Mouse (Mus musculus) liver, adult 2 months (tissue): ENCODE measurements around the gene Prrx2. TPM values are rescaled to one million over a fixed set of nuclear protein-coding genes. Genes with fewer than 3 reads are reported as not detected.

Source experiments
- DNase-seq: peaks from one replicate; pipeline ENCODE4 v3.0.0-alpha.2; 2011; ENCODE audit warnings: low read depth, low spot score; ENCODE audit errors: extremely low read depth
- H3K27ac ChIP-seq: fragments of 200-500 bp; replicated peaks from 2 replicates; pipeline ENCODE4 v1.5.1; 2012; ENCODE audit warnings: low read depth, mild to moderate bottlenecking, control low read depth, inconsistent platforms, low read length; ENCODE audit not compliant: insufficient read depth
- H3K27me3 ChIP-seq: fragments of 200-500 bp; 2 replicates; pipeline ENCODE4 v1.6.1; 2012; ENCODE audit warnings: mild to moderate bottlenecking, moderate library complexity, low read length, inconsistent platforms; ENCODE audit not compliant: control insufficient read depth, insufficient read depth
- H3K36me3 ChIP-seq: fragments of 200-500 bp; 2 replicates; pipeline ENCODE4 v1.6.1; 2012; ENCODE audit warnings: low read length, inconsistent platforms; ENCODE audit not compliant: control insufficient read depth, insufficient read depth
- H3K4me1 ChIP-seq: fragments of 200-500 bp; 2 replicates; pipeline ENCODE4 v1.6.1; 2011; ENCODE audit warnings: low read length; ENCODE audit not compliant: control insufficient read depth, insufficient read depth
- H3K4me3 ChIP-seq: fragments of 200-500 bp; 2 replicates; pipeline ENCODE4 v1.5.1; 2011; ENCODE audit warnings: low read depth, mild to moderate bottlenecking, control low read depth, low read length, moderate library complexity; ENCODE audit not compliant: insufficient read depth
- H3K79me2 ChIP-seq: fragments of 200-500 bp; 2 replicates; pipeline ENCODE4 v1.6.1; 2012; ENCODE audit warnings: inconsistent platforms, mild to moderate bottlenecking, low read length, moderate library complexity; ENCODE audit not compliant: control insufficient read depth, insufficient read depth
- H3K9ac ChIP-seq: fragments of 200-500 bp; 2 replicates; pipeline ENCODE4 v1.6.1; 2012; ENCODE audit warnings: low read depth, mild to moderate bottlenecking, control low read depth, inconsistent platforms, low read length
- CTCF ChIP-seq: fragments of 200-500 bp; IDR thresholded peaks from 2 replicates; pipeline ENCODE4 v1.5.1; 2011; ENCODE audit warnings: low read depth, low read length, control low read depth
- POLR2A ChIP-seq: fragments of 200-500 bp; IDR thresholded peaks from 2 replicates; pipeline ENCODE4 v1.6.1; 2011; ENCODE audit warnings: low read length, control low read depth; ENCODE audit not compliant: insufficient read depth; ENCODE audit errors: extremely low read depth
- WGBS: fragments of 180-500 bp; shearing (Covaris S2); methylation state at CpG from one replicate; pipeline ENCODE4 v1.1.7; 2018; 5-methylcytosine and 5-hydroxymethylcytosine counted together
- polyA plus RNA-seq: library from polyadenylated mRNA; depleted of rRNA; stranded (reverse); fragments of >200 nt; gene quantifications from 2 replicates; pipeline ENCODE4 v1.2.3, GENCODE M21; 2012
- total RNA-seq: library from RNA; depleted of rRNA; stranded (reverse); fragments of >200 nt; gene quantifications from 2 replicates; pipeline ENCODE4 v1.2.3, GENCODE M21; 2014

The Prrx2 gene
- total and polyA plus RNA-seq, 2 experiments, result not detected

GRCm38 (mm10) chr2:30848184-30848583 lies 13.4 kb downstream of the Prrx2 start:
- H3K36me3 ChIP-seq, result no peaks in the 10 kb centered on the region
- no peaks in the 10 kb centered on the region for H3K79me2 ChIP-seq
- H3K9ac ChIP-seq, result no peak overlapping the region
- TF ChIP-seq POLR2A (no peak), CTCF (no peak)
- WGBS, result 80% methylated on average over 8 of the region's 8 CpGs
- H3K4me3 ChIP-seq, result no peak overlapping the region
- H3K27me3 ChIP-seq, result peaks cover 12% of the 10 kb centered on the region; the same call in 1 of the 2 replicates
- H3K27ac ChIP-seq, result no peak overlapping the region
- H3K4me1 ChIP-seq, result no peaks in the 10 kb centered on the region
- DNase-seq, result no peak

DNA sequence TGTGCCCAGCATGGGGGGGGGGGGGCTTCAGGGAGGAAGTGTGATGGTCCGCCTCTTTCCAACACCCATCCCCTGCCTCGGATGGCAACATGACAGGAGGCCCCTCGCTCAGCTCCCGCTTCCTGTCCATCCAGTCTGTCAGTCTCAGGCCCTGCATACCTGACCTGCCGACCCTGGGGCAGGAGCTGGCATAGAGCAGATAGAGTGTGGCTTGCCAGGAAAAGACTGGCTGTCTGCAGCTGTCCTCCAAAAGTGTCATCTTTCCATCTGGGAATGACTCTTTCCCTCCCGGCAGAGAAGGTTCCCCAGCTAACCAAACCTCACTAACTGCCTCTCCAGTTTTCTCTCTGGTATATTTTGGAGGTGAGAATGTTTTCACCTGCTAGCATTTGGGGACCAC lies 15.8 kb downstream of the Prrx2 start:
- no peak for TF ChIP-seq CTCF
- no peak for TF ChIP-seq POLR2A
- no peaks in the 10 kb centered on the region for H3K79me2 ChIP-seq
- no peak for DNase-seq
- no peak overlapping the region for H3K27ac ChIP-seq
- 42% methylated on average over 6 of the region's 6 CpGs for WGBS
- H3K36me3 ChIP-seq, result no peaks in the 10 kb centered on the region
- H3K4me1 ChIP-seq, result no peaks in the 10 kb centered on the region
- H3K9ac ChIP-seq, result no peak overlapping the region
- 0 out of 2 replicates have a peak, but pooled peaks cover 3% of the 10 kb centered on the region for H3K27me3 ChIP-seq
- no peak overlapping the region for H3K4me3 ChIP-seq

DNA sequence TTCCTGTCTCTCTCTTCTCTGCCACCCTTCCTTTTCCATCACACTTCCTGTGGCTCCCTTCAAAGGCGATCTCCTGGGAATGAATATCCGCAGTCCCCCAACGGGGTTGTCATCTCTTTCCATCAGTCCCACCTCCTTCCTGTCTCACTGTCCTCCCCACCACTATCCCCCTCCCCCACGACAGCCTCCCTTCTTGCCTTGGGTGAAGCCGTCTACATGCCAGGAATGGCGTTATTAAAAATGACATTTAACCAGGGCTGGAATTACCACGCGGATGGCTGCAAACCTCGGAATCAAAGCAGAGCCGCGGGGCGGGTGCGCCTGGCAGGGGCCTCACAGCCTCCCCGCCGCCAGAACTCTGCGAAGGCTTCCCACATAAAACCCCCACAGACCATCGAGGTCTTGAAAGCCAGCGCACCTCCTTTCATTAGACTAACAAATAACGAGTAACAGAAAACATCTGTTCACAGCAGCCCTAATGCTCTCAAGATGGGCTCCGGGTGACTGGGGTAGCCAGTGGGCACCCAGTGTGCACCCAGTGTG lies 18.1 kb downstream of the Prrx2 start:
- no peaks in the 10 kb centered on the region for H3K4me1 ChIP-seq
- WGBS, result 61% methylated on average over 20 of the region's 20 CpGs
- no peak overlapping the region for H3K4me3 ChIP-seq
- no peak overlapping the region for H3K9ac ChIP-seq
- no peaks in the 10 kb centered on the region for H3K27me3 ChIP-seq
- DNase-seq, result no peak
- H3K27ac ChIP-seq, result no peak overlapping the region
- no peak for TF ChIP-seq CTCF
- no peak for TF ChIP-seq POLR2A
- no peaks in the 10 kb centered on the region for H3K36me3 ChIP-seq
- H3K79me2 ChIP-seq, result no peaks in the 10 kb centered on the region

DNA sequence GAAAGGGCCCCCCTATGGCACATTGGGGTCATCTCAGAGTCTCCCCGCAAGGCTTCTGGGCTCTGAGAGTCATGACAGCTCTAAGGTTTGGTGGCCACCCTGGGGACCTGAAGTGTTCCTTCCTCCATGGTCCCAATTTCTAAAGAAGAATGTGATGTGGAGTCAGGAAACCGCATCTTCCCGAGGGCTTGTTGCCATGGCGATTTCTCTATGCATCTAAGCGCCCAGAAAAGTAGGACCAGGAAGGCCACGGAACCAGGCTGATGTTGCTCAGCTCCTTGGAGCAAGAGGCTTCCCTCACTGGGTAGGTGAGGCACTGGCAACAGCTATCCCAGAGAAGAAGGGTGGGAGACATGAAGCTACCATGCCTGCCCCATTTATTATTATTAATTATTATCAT lies 22.3 kb downstream of the Prrx2 start:
- no peak overlapping the region for H3K9ac ChIP-seq
- 76% methylated on average over 6 of the region's 6 CpGs for WGBS
- H3K27me3 ChIP-seq, result no peaks in the 10 kb centered on the region
- no peak overlapping the region for H3K4me3 ChIP-seq
- TF ChIP-seq POLR2A (no peak), CTCF (no peak)
- no peaks in the 10 kb centered on the region for H3K79me2 ChIP-seq
- no peaks in the 10 kb centered on the region for H3K36me3 ChIP-seq
- no peak overlapping the region for H3K27ac ChIP-seq
- no peaks in the 10 kb centered on the region for H3K4me1 ChIP-seq
- no peak for DNase-seq

DNA sequence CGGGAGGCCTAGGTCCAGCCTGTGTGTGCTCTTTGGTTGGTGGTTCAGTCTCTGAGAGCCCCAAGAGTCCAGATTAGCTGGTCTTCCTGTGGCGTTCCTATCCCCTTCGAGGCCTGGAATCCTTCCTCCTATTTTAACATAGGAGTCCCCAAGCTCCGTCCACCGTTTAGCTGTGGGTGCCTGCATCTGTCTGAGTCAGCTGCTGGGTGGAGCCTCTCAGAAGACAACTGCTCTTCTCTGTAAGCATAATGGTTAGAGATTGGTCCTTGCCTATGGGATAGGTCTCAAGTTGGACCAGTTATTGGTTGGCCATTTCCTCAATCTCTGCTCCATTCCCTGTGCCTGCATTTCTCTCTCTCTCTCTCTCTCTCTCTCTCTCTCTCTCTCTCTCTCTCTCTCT lies 25.0 kb downstream of the Prrx2 start:
- H3K27me3 ChIP-seq, result peaks cover 3% of the 10 kb centered on the region; the same call in 1 of the 2 replicates
- TF ChIP-seq CTCF (no peak), POLR2A (no peak)
- H3K9ac ChIP-seq, result no peak overlapping the region
- no peaks in the 10 kb centered on the region for H3K4me1 ChIP-seq
- no peaks in the 10 kb centered on the region for H3K36me3 ChIP-seq
- DNase-seq, result no peak
- no peak overlapping the region for H3K4me3 ChIP-seq
- H3K79me2 ChIP-seq, result no peaks in the 10 kb centered on the region
- H3K27ac ChIP-seq, result no peak overlapping the region
- WGBS, result 78% methylated on average over 5 of the region's 5 CpGs

DNA sequence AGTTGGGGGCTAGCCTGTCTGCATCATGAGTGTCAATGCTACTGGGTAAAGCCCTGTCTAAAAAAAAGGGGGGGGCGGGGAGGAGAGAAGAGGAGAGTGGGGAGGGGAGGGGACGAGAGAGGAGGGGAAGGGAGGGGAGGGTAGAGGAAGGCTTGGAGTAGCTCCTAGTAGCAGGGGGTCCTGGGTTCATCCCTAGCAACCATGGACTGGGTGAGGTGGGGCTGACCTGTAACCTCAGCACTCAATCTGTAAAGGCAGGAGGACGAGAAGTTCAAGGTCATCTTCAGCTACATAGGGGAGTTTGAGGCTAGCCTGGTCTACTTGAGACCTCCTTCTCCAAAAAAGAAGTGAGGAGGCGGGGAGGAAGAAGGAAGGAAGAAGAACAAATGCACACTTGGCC lies 27.3 kb downstream of the Prrx2 start:
- H3K27me3 ChIP-seq, result peaks cover 3% of the 10 kb centered on the region; the same call in 1 of the 2 replicates
- no peaks in the 10 kb centered on the region for H3K36me3 ChIP-seq
- no peak overlapping the region for H3K4me3 ChIP-seq
- H3K4me1 ChIP-seq, result no peaks in the 10 kb centered on the region
- no peaks in the 10 kb centered on the region for H3K79me2 ChIP-seq
- 56% methylated on average over 4 of the region's 4 CpGs for WGBS
- no peak for DNase-seq
- no peak overlapping the region for H3K9ac ChIP-seq
- no peak overlapping the region for H3K27ac ChIP-seq
- no peak for TF ChIP-seq POLR2A
- TF ChIP-seq CTCF, result no peak
